Mouse (Mus musculus) A20 (cell line): ENCODE results near the gene Acrbp.

Source experiments
- DNase-seq: peaks from one replicate; pipeline ENCODE4 v3.0.0-alpha.2; 2011; ENCODE audit warnings: low read depth, low spot score

Gene Acrbp

GRCm38 (mm10) chr6:125071170-125071895, 21.8 kb downstream of the Acrbp start:
- peak; percentile 77 for DNase-seq

- DNase-seq = peak; percentile 68
Observed at GRCm38 (mm10) chr6:125071896-125072279, 22.4 kb downstream of the Acrbp start.

GRCm38 (mm10) chr6:125073825-125074224, 24.3 kb downstream of the Acrbp start:
- DNase-seq = peak; percentile 81

- DNase-seq = no peak
Observed at GRCm38 (mm10) chr6:125081394-125081793, 31.9 kb downstream of the Acrbp start.

GRCm38 (mm10) chr6:125081797-125082560, 32.5 kb downstream of the Acrbp start:
- no peak for DNase-seq

- no peak for DNase-seq
Observed at GRCm38 (mm10) chr6:125082801-125083386, 33.4 kb downstream of the Acrbp start.

- DNase-seq = peak; percentile 77
Observed at GRCm38 (mm10) chr6:125084424-125084823, 34.9 kb downstream of the Acrbp start.

DNA sequence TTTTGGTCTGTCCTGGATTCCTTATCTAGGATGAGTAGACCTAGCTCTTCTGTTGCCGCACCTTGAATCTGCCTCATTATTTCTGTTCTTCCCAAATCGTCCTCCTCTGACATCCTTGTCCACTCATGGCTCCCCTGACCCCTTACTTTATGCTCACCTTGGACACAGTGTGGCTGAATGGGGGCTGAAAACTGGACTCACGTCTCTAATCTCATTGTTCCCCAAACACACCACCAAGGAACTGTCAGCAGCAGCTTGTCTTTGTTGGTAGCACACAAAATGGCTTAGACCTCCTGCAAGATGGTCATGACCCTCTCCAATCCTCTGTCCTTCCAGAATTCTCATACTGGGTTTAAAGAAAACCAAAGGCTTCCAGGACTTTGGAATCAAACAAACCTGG, 38.4 kb downstream of the Acrbp start:
- DNase-seq = no peak

DNA sequence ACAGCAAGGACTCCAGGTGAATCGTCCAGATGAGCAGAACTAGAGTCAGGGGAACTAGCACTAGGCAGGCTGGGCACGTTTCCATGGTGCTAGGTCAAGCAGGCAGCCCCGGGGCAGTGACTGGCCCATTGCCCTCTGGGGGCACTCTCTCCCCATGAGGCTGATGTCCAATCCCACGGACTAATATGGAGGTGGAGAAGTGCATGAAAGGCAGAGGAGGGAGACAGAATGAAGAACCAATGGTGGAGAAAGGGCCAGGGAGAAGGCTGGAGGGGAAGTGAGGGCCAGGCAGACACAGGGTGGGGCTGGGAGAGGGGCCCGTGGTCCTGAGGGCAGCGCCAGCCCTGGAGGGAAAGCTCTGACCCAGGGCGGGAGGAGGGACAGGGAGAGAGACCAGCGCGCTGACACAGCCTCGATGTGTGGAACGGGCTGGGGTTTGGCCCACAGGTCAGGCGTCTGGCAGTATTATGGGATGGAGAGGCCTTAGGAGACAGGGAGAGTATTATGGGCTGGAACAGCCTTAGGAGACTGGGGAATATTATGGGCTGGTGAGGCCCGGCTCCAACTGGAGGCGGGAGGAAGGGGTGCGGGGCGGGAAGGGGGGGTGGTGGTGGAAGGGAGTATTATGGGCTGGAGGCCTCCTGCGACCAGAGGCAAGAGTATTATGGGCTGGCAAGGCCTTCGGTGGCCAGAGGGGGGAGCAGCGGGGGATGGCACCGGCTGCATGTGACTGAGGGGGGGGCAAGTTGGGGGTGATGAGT, 39.3 kb downstream of the Acrbp start:
- DNase-seq = no peak

DNA sequence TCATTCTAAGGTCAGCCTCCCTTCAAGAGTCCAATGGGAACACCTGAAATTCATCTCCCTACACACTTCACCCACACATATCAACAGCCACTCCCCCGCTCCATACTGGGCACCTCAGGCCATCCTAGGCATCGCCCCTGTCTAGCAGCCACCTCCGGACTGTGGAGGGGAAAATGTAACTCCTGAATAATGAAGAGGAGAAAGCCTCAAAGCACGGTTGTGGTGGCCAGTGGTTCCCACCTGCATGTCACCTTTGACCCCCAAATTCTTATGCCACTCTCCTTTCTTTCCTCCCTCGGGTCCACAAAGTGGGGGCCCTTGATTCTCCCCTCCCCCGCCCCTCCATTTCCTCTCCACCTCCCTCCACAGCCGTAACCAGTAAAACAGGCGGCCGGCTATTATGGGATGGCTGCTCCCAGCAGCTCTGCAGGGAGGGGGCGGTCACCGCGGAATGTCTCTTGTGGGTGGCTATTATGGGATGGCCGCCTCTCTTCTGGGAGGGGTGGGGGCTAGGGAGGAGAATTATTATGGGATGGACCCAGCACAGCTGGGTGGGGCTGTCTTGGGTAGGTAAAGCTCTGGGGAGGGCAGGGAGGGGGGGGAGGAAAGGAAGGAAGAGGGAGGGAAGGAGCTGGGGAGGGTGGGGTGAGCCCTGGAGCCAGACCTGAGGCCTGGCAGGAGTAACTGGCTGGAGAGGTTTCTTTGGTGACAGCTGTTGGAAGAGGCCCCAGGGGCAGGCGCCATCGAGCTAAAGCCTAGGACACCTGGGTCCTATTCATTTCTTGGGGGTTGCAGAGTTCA, 40.2 kb downstream of the Acrbp start:
- no peak for DNase-seq

GRCm38 (mm10) chr6:125090341-125091085, 41.0 kb downstream of the Acrbp start:
- no peak for DNase-seq

DNA sequence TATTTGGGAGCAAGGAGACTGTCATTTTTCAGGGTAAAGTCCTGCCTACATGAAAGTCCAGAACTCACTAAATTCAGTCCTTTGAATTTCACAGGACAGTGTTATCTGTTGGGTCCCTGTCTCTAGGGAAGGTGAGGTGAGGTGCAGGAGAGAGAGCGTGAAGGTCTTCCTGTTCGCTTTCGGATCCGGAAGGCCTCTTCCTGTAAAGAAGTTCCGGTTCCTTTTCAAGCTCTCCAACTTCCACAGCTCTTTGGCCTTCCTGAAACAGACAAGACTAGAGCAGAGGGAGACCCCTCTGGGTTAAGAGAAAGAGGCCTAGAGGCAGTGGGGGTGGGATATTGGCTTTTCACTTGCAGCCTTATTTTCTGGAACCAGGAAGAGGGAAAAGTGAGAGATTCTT, 42.9 kb downstream of the Acrbp start:
- no peak for DNase-seq

- peak; percentile 33 for DNase-seq
Observed at GRCm38 (mm10) chr6:125094843-125095242, 45.4 kb downstream of the Acrbp start.

GRCm38 (mm10) chr6:125095391-125096278, 46.1 kb downstream of the Acrbp start, which contains the start of gene Chd4:
Gene Chd4 (plus strand): TSS chr6:125095981.
- peak; percentile 97 for DNase-seq

- no peak for DNase-seq
Observed at GRCm38 (mm10) chr6:125096279-125096596, 46.7 kb downstream of the Acrbp start.

DNA sequence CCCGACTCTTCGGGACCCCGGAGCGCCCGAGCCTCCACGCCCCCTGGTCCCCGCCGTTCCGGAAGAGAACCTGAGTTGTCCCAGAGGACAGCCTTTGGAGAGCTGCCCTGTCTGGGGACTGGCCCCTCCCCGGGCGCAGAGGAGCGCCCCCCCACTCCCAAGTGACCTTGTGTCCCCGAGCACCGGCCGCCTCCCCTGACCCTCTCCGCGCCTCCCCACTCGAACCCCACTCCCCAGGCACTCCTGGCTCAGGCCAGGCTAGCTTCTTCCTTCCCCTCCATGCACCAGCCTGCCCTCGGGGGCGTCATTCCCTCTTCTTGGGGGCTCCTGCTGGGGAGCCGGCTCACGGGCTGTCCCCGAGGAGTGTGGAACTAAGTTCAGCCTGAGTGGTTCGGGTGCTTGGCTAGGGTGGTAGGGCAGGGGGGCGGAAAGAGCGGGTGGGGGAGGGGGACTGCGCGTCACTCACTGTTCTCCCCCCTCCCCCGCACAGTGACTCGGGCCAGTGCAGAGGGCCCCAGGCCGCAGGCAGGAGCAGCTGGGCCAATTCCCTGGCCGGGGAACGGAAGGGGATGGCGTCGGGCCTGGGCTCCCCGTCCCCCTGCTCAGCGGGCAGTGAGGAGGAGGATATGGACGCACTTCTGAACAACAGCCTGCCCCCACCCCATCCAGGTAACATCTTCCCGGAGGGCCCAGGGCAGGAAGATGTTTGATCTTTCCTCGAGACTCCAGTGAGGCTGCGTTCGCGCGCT, 47.3 kb downstream of the Acrbp start:
- DNase-seq = peak; percentile 76

- no peak for DNase-seq
Observed at GRCm38 (mm10) chr6:125097346-125097689, 47.8 kb downstream of the Acrbp start.

DNA sequence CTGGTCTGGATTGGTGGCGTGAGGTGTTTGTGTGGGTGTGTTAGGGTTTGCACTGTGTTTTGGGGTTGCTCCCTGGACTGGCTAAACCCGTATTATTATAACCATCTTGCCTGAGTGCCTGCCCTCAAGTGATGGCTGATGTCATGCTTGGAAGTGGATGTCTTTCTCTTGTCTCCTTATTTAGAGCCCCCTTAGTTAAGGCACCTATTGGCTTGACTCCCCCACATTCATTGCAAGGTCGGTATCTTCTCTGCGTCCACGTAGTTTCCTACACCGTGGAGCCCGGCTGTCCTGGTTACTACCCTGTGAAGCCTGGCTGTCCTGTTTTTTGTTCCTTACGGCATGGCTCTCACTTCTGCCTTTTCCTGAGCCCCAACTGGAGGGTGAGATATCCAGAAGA, 48.5 kb downstream of the Acrbp start:
- no peak for DNase-seq

- DNase-seq = no peak
Observed at GRCm38 (mm10) chr6:125098513-125098912, 49.0 kb downstream of the Acrbp start.
